Mouse (Mus musculus) CH12.LX (cell line): ENCODE measurements around the gene Gnai2. TPM values are rescaled to one million over a fixed set of nuclear protein-coding genes. Genes with fewer than 3 reads are reported as not detected.

Experiments used
- DNase-seq: peaks from one replicate; pipeline ENCODE4 v3.0.0-alpha.2; 2013; ENCODE audit errors: extremely low read depth
- H3K27ac ChIP-seq: 2 replicates; pipeline ENCODE4 v1.5.1; 2012; ENCODE audit warnings: low read depth, mild to moderate bottlenecking, control low read depth, moderate library complexity; ENCODE audit not compliant: insufficient read depth
- H3K27me3 ChIP-seq: replicated peaks from 2 replicates; pipeline ENCODE3; 2012; ENCODE audit warnings: inconsistent platforms
- H3K36me3 ChIP-seq, 2 experiments: replicated peaks in 1 of 2; 2 replicates each; pipeline versions ENCODE3 to v1.6.1; 2012; ENCODE audit warnings: inconsistent platforms in 1 of 2, low read length in 1 of 2, mild to moderate bottlenecking in 1 of 2, mixed read lengths in 1 of 2, moderate library complexity in 1 of 2; ENCODE audit not compliant: control insufficient read depth in 1 of 2, insufficient read depth in 1 of 2
- H3K4me1 ChIP-seq, 2 experiments: 2 replicates each; pipeline ENCODE4 v1.6.1; 2012; ENCODE audit warnings: inconsistent platforms in 1 of 2, moderate library complexity in 1 of 2; ENCODE audit not compliant: insufficient read depth in 2 of 2, control insufficient read depth in 1 of 2
- H3K4me2 ChIP-seq: 2 replicates; pipeline ENCODE4 v1.6.1; 2012; ENCODE audit warnings: low read depth, mild to moderate bottlenecking, control low read depth; ENCODE audit not compliant: poor library complexity, insufficient read depth, severe bottlenecking
- H3K4me3 ChIP-seq, 3 experiments: fragments of 150-350 bp in 1 of 3; sonication (generic) in 1 of 3; replicated peaks in 1 of 3; 2 replicates each; pipeline versions ENCODE3 to v1.5.1; 2011 to 2012; ENCODE audit warnings: low read depth in 2 of 3, low read length in 2 of 3, mild to moderate bottlenecking in 2 of 3, moderate library complexity in 2 of 3, control low read depth in 1 of 3, improper control_type of control experiment in 1 of 3, inconsistent platforms in 1 of 3, mixed read lengths in 1 of 3; ENCODE audit not compliant: poor library complexity in 1 of 3
- H3K79me2 ChIP-seq: replicated peaks from 2 replicates; pipeline ENCODE4 v1.6.1; 2012; ENCODE audit warnings: mild to moderate bottlenecking, moderate library complexity; ENCODE audit not compliant: control insufficient read depth, poor library complexity, insufficient read depth, severe bottlenecking; ENCODE audit errors: extremely low read depth
- H3K9ac ChIP-seq: 2 replicates; pipeline ENCODE4 v1.6.1; 2012; ENCODE audit warnings: low read depth, mild to moderate bottlenecking, control low read depth, moderate library complexity; ENCODE audit not compliant: insufficient read depth
- H3K9me3 ChIP-seq: replicated peaks from 2 replicates; pipeline ENCODE3; 2012; ENCODE audit warnings: low read length, inconsistent platforms, mixed read lengths
- BHLHE40 ChIP-seq: IDR thresholded peaks from 2 replicates; pipeline ENCODE4 v1.6.1; 2011; ENCODE audit warnings: mild to moderate bottlenecking, low read depth, low read length, improper control_type of control experiment
- CHD2 ChIP-seq: IDR thresholded peaks from 2 replicates; pipeline ENCODE4 v1.6.1; 2011; ENCODE audit warnings: low read length, improper control_type of control experiment
- CTCF ChIP-seq, 2 experiments: IDR thresholded peaks in 1 of 2; conservative IDR thresholded peaks in 1 of 2; 2 replicates each; pipeline ENCODE4 v1.5.1; 2011 to 2012; ENCODE audit warnings: low read depth in 2 of 2, low read length in 2 of 2, improper control_type of control experiment in 1 of 2, inconsistent platforms in 1 of 2, mild to moderate bottlenecking in 1 of 2, moderate library complexity in 1 of 2
- ELF1 ChIP-seq: IDR thresholded peaks from 2 replicates; pipeline ENCODE4 v1.6.1; 2014; ENCODE audit warnings: low read depth, mild to moderate bottlenecking, inconsistent platforms, low read length, improper control_type of control experiment
- EP300 ChIP-seq: IDR thresholded peaks from 2 replicates; pipeline ENCODE4 v1.6.1; 2011; ENCODE audit warnings: low read length, improper control_type of control experiment
- HCFC1 ChIP-seq: IDR thresholded peaks from 2 replicates; pipeline ENCODE4 v1.6.1; 2012; ENCODE audit warnings: low read depth, mild to moderate bottlenecking, inconsistent platforms, low read length, improper control_type of control experiment
- IRF4 ChIP-seq: IDR thresholded peaks from 2 replicates; pipeline ENCODE4 v1.6.1; 2014; ENCODE audit warnings: low read depth, mild to moderate bottlenecking, inconsistent platforms, low read length, improper control_type of control experiment
- JUN ChIP-seq: IDR thresholded peaks from 2 replicates; pipeline ENCODE4 v1.6.1; 2011; ENCODE audit warnings: low read depth, mild to moderate bottlenecking, low read length, improper control_type of control experiment, moderate library complexity; ENCODE audit not compliant: insufficient read depth
- JUND ChIP-seq: conservative IDR thresholded peaks from 2 replicates; pipeline ENCODE4 v1.6.1; 2011; ENCODE audit warnings: low read depth, low read length, improper control_type of control experiment
- MAFK ChIP-seq: IDR thresholded peaks from 2 replicates; pipeline ENCODE4 v1.6.1; 2011; ENCODE audit warnings: low read length, improper control_type of control experiment; ENCODE audit not compliant: insufficient replicate concordance
- MAX ChIP-seq: IDR thresholded peaks from 2 replicates; pipeline ENCODE4 v1.6.1; 2011; ENCODE audit warnings: low read length, improper control_type of control experiment
- MAZ ChIP-seq: IDR thresholded peaks from 2 replicates; pipeline ENCODE4 v1.6.1; 2012; ENCODE audit warnings: low read depth, mild to moderate bottlenecking, inconsistent platforms, low read length, improper control_type of control experiment, moderate library complexity
- MEF2A ChIP-seq: IDR thresholded peaks from 2 replicates; pipeline ENCODE4 v1.6.1; 2014; ENCODE audit warnings: low read depth, mild to moderate bottlenecking, inconsistent platforms, low read length, improper control_type of control experiment, borderline replicate concordance
- MXI1 ChIP-seq: IDR thresholded peaks from 2 replicates; pipeline ENCODE4 v1.6.1; 2011; ENCODE audit warnings: mild to moderate bottlenecking, low read depth, low read length, improper control_type of control experiment
- MYC ChIP-seq: IDR thresholded peaks from 2 replicates; pipeline ENCODE4 v1.6.1; 2011; ENCODE audit warnings: low read depth, mild to moderate bottlenecking, improper control_type of control experiment, low read length
- NRF1 ChIP-seq: IDR thresholded peaks from 2 replicates; pipeline ENCODE4 v1.6.1; 2014; ENCODE audit warnings: low read depth, mild to moderate bottlenecking, inconsistent platforms, low read length, improper control_type of control experiment, moderate library complexity
- PAX5 ChIP-seq: IDR thresholded peaks from 2 replicates; pipeline ENCODE4 v1.6.1; 2012; ENCODE audit warnings: low read length, inconsistent platforms, mixed read lengths
- POLR2A ChIP-seq: IDR thresholded peaks from 2 replicates; pipeline ENCODE4 v1.6.1; 2011; ENCODE audit warnings: low read depth, mild to moderate bottlenecking, improper control_type of control experiment, low read length
- POLR2AphosphoS2 ChIP-seq: IDR thresholded peaks from 2 replicates; pipeline ENCODE4 v1.6.1; 2011; ENCODE audit warnings: low read depth, low read length, improper control_type of control experiment
- RAD21 ChIP-seq: IDR thresholded peaks from 2 replicates; pipeline ENCODE4 v1.6.1; 2011; ENCODE audit warnings: low read depth, mild to moderate bottlenecking, low read length, improper control_type of control experiment, moderate library complexity
- RCOR1 ChIP-seq: conservative IDR thresholded peaks from 2 replicates; pipeline ENCODE4 v1.6.1; 2012; ENCODE audit warnings: low read depth, mild to moderate bottlenecking, inconsistent platforms, low read length, improper control_type of control experiment
- SIN3A ChIP-seq: IDR thresholded peaks from 2 replicates; pipeline ENCODE4 v1.6.1; 2012; ENCODE audit warnings: low read length, improper control_type of control experiment, inconsistent platforms
- SMC3 ChIP-seq: IDR thresholded peaks from 2 replicates; pipeline ENCODE4 v1.6.1; 2011; ENCODE audit warnings: low read depth, low read length, improper control_type of control experiment
- TBP ChIP-seq: conservative IDR thresholded peaks from 2 replicates; pipeline ENCODE4 v1.6.1; 2011; ENCODE audit warnings: low read depth, low read length, improper control_type of control experiment
- UBTF ChIP-seq: IDR thresholded peaks from 2 replicates; pipeline ENCODE4 v1.6.1; 2012; ENCODE audit warnings: low read depth, mild to moderate bottlenecking, inconsistent platforms, low read length, improper control_type of control experiment, moderate library complexity
- USF1 ChIP-seq: IDR thresholded peaks from 2 replicates; pipeline ENCODE4 v1.6.1; 2014; ENCODE audit warnings: low read depth, mild to moderate bottlenecking, inconsistent platforms, low read length, improper control_type of control experiment
- ZC3H11A ChIP-seq: IDR thresholded peaks from 2 replicates; pipeline ENCODE4 v1.6.1; 2012; ENCODE audit warnings: low read depth, mild to moderate bottlenecking, inconsistent platforms, low read length, improper control_type of control experiment
- ZMIZ1 ChIP-seq: IDR thresholded peaks from 2 replicates; pipeline ENCODE4 v1.6.1; 2012; ENCODE audit warnings: low read depth, mild to moderate bottlenecking, inconsistent platforms, low read length, improper control_type of control experiment
- ZNF384 ChIP-seq: IDR thresholded peaks from 2 replicates; pipeline ENCODE4 v1.6.1; 2012; ENCODE audit warnings: low read depth, low read length, improper control_type of control experiment, inconsistent platforms
- dilution Hi-C: fragments of 300-500 bp; cut with MboI; formaldehyde crosslinking; loops from 2 replicates; pipeline ENCODE4 v1.14.3; 2020; ENCODE audit warnings: low sequenced_read_pairs; ENCODE audit not compliant: extremely low pct_unique_long_range_greater_than_20kb, extremely low pct_ligation_motif_present
- in situ Hi-C: fragments of 300-500 bp; cut with MboI; formaldehyde crosslinking; loops from 3 replicates; pipeline ENCODE4 v1.14.3; 2019; ENCODE audit warnings: low sequenced_read_pairs, low pct_ligation_motif_present, low pct_unique_long_range_greater_than_20kb, mixed read lengths
- polyA plus RNA-seq: library from polyadenylated mRNA; unstranded; fragments of >175 nt; gene quantifications from 2 replicates; pipeline ENCODE4 v1.2.1, GENCODE M21; 2012; ENCODE audit warnings: low read depth; ENCODE audit not compliant: insufficient read length
- total RNA-seq, 2 experiments: library from RNA; depleted of rRNA; stranded (reverse); fragments of 300-350 nt in 1 of 2; fragments of >200 nt in 1 of 2; gene quantifications; 2 replicates each; pipeline ENCODE4 v1.2.3; 2012 to 2014

The Gnai2 gene
- total and polyA plus RNA-seq, 3 experiments, result 86.2 to 262 (median 154) TPM

GRCm38 (mm10) chr9:107612945-107613569 lies 22.1 kb downstream of the Gnai2 start:
- in situ Hi-C loops (no loop called here), dilution Hi-C loops (no loop called here)
- peak overlapping the region in 1 of 3 experiments; percentile 8 for H3K4me3 ChIP-seq
- H3K9me3 ChIP-seq, result no peaks in the 10 kb centered on the region
- peak overlapping the region; percentile 46; the same call in 1 of the 2 replicates for H3K4me2 ChIP-seq
- H3K4me1 ChIP-seq, result peaks cover 29 to 49% of the 10 kb centered on the region in 2 experiments
- TF ChIP-seq RCOR1 (peak; percentile 5; the same call in 1 of the 2 replicates), NRF1 (no peak)
- no peaks in the 10 kb centered on the region for H3K79me2 ChIP-seq
- no peaks in the 10 kb centered on the region for H3K27me3 ChIP-seq
- no peak overlapping the region; the same call in 1 of the 2 replicates for H3K9ac ChIP-seq
- peaks cover 34 to 42% of the 10 kb centered on the region in 2 experiments for H3K36me3 ChIP-seq
- DNase-seq, result no peak
- H3K27ac ChIP-seq, result peak overlapping the region; percentile 26; the same call in 1 of the 2 replicates

- dilution Hi-C loops, result no loop called here
- H3K4me3 ChIP-seq, result peak overlapping the region in 2 of 3 experiments; percentile 31 to 44
- H3K79me2 ChIP-seq, result no peaks in the 10 kb centered on the region
- peak; percentile 77 for TF ChIP-seq ELF1
- peak; percentile 81 for TF ChIP-seq RAD21
- peak; percentile 92 for TF ChIP-seq UBTF
- peak; percentile 94 for TF ChIP-seq SMC3
- TF ChIP-seq PAX5, result no peak
- peak; percentile 24; the same call in 1 of the 2 replicates for TF ChIP-seq MAFK
- peak; percentile 97 for TF ChIP-seq BHLHE40
- peak; percentile 71 for TF ChIP-seq JUN
- peak; percentile 71 for TF ChIP-seq ZC3H11A
- peak; percentile 23 to 98; a peak in 3 of 4 replicates for TF ChIP-seq CTCF (conservative IDR thresholded peaks at IDR 0.05 in 1 of 2, IDR thresholded peaks at IDR 0.05 in 1 of 2; ENCODE audit: low read depth in 2 of 2, low read length in 2 of 2)
- TF ChIP-seq ZNF384, result no peak
- TF ChIP-seq POLR2A, result no peak
- TF ChIP-seq CHD2, result no peak
- TF ChIP-seq MAZ, result 0 out of 2 replicates have a peak, but pooled peaks have one; percentile 32
- peak; percentile 81 for TF ChIP-seq MXI1
- 0 out of 2 replicates have a peak, but pooled peaks have one; percentile 28 for TF ChIP-seq RCOR1
- peak; percentile 22; the same call in 1 of the 2 replicates for TF ChIP-seq MAX
- peak; percentile 52 for TF ChIP-seq NRF1
- peak; percentile 84 for TF ChIP-seq MEF2A
- TF ChIP-seq MYC, result peak; percentile 37; the same call in 1 of the 2 replicates
- TF ChIP-seq USF1, result peak; percentile 40
- peak; percentile 83 for TF ChIP-seq IRF4
- peak; percentile 49; the same call in 1 of the 2 replicates for TF ChIP-seq JUND
- TF ChIP-seq TBP, result no peak
- no peak for TF ChIP-seq EP300
- TF ChIP-seq HCFC1, result peak; percentile 47; the same call in 1 of the 2 replicates
- TF ChIP-seq SIN3A, result no peak
- TF ChIP-seq ZMIZ1, result peak; percentile 39; the same call in 1 of the 2 replicates
- TF ChIP-seq POLR2AphosphoS2, result no peak
These were observed 22.8 kb downstream of the Gnai2 start for GRCm38 (mm10) chr9:107612191-107612944.

More at GRCm38 (mm10) chr9:107612191-107612944, 22.8 kb downstream of the Gnai2 start:
- H3K4me1 ChIP-seq, result peaks cover 29 to 56% of the 10 kb centered on the region in 2 experiments
- peak overlapping the region; percentile 78 for H3K9ac ChIP-seq
- H3K4me2 ChIP-seq, result peak overlapping the region; percentile 87
- peak overlapping the region; percentile 84 for H3K27ac ChIP-seq
- in situ Hi-C loops, result no loop called here
- DNase-seq, result peak; percentile 93
- H3K9me3 ChIP-seq, result no peaks in the 10 kb centered on the region
- H3K36me3 ChIP-seq, result peaks cover 30 to 36% of the 10 kb centered on the region in 2 experiments
- no peaks in the 10 kb centered on the region for H3K27me3 ChIP-seq
